Comparison of ENCODE assay signal across 34 mouse cellular contexts in the genomic region with DNA sequence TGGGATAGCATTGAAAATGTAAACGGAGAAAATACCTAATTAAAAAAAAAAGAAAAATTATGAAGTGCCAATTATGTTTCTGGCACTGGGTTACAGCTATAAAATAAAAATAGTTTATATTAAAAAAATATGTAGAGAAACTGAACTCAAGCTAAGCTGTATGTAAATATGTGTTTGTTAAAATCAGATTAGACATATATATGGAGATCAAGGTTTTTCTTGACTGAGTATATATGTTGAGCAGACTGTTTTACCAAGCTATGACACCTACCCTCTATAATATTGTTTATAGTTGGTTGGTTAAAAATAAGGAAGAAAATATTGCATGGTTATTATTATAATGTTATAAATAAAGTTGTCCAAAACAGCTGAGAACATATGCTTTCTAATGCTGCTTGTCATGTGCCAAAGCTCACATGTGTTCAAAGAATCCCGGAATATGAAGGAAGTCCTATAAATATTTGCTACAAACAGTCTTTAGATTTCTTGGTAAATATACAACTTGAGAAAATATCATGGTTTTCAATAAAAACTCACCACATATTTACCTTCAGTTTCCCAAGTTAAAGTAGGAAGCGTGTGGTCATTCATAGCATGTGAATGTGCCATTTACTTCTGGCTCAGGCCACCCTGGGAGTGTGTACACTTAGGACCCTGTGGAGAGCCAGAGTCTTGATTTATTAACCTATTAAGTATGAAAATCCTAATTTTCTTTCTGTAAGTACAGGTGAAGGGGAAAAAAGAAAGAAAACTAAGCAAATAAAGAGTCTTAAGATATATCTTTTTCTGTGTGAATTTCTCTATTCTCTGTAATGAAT.
"Had no signal": no experiment of that assay in that cellular context is flagged by ENCODE, and none has a peak within 500 bp of the region (broad histone marks: within the 10 kb centered on the region; RNA-seq: fewer than 3 reads in every experiment).

No protein-coding gene starts in this region.

- H3K4me2 ChIP-seq: heart, embryonic 11.5 days; heart, embryonic 12.5 days; heart, embryonic 13.5 days; heart, embryonic 15.5 days; hindbrain, embryonic 12.5 days; hindbrain, embryonic 13.5 days; hindbrain, embryonic 14.5 days; hindbrain, embryonic 15.5 days; intestine, embryonic 15.5 days; kidney, embryonic 15.5 days had no signal

- H3K4me3 ChIP-seq: heart, embryonic 10.5 days; heart, embryonic 12.5 days; heart, embryonic 13.5 days; heart, embryonic 15.5 days; hindbrain, embryonic 10.5 days; hindbrain, embryonic 12.5 days; hindbrain, embryonic 13.5 days; hindbrain, embryonic 15.5 days; intestine, embryonic 15.5 days; kidney, embryonic 15.5 days; layer of hippocampus, adult 2 months had no signal

- H3K27ac ChIP-seq: heart, embryonic 10.5 days; heart, embryonic 13.5 days; heart, embryonic 15.5 days; hindbrain, embryonic 10.5 days; hindbrain, embryonic 12.5 days; hindbrain, embryonic 13.5 days; hindbrain, embryonic 14.5 days; hindbrain, embryonic 15.5 days; hindbrain, postnatal 0 days; intestine, embryonic 15.5 days; kidney, embryonic 15.5 days; kidney, postnatal 0 days; layer of hippocampus, adult 2 months had no signal

- H3K27me3 ChIP-seq: heart, embryonic 12.5 days; heart, embryonic 13.5 days; heart, embryonic 15.5 days; hindbrain, embryonic 12.5 days; hindbrain, embryonic 13.5 days; hindbrain, embryonic 15.5 days; intestine, embryonic 15.5 days; kidney, embryonic 15.5 days had no signal

- H3K9me3 ChIP-seq: heart, embryonic 10.5 days; heart, embryonic 12.5 days; heart, embryonic 13.5 days; heart, embryonic 15.5 days; hindbrain, embryonic 10.5 days; hindbrain, embryonic 12.5 days; hindbrain, embryonic 13.5 days; hindbrain, embryonic 15.5 days; intestine, embryonic 15.5 days; kidney, embryonic 15.5 days had no signal

- ATAC-seq: hindbrain, embryonic 16.5 days; hindbrain, postnatal 0 days; inflammation-experienced regulatory T-cells, adult 6 months; intestine, embryonic 15.5 days; intestine, embryonic 16.5 days; intestine, postnatal 0 days had no signal

- DNase-seq: heart, postnatal 10 days; heart, postnatal 36 days; heart, postnatal 4 days; kidney, adult 11 months; kidney, adult 18-20 months; kidney, adult 2 months; kidney, adult 8-10 months; kidney, adult 9 months; kidney, postnatal 10 days; kidney, postnatal 14 days; kidney, postnatal 25 days; kidney, postnatal 36 days; kidney, postnatal 4 days; layer of hippocampus, adult 9-11 months; layer of hippocampus, postnatal 36 days had no signal

- H3K36me3 ChIP-seq: heart, embryonic 10.5 days; heart, embryonic 12.5 days; heart, embryonic 13.5 days; heart, embryonic 15.5 days; hindbrain, embryonic 10.5 days; hindbrain, embryonic 12.5 days; hindbrain, embryonic 13.5 days; hindbrain, embryonic 15.5 days; intestine, embryonic 15.5 days; kidney, embryonic 15.5 days had no signal

- H3K4me1 ChIP-seq: heart, embryonic 10.5 days; heart, embryonic 12.5 days; heart, embryonic 13.5 days; heart, embryonic 15.5 days; hindbrain, embryonic 10.5 days; hindbrain, embryonic 12.5 days; hindbrain, embryonic 13.5 days; hindbrain, embryonic 15.5 days; intestine, embryonic 15.5 days; kidney, embryonic 15.5 days had no signal

- H3K9ac ChIP-seq: heart, embryonic 12.5 days; heart, embryonic 13.5 days; heart, embryonic 15.5 days; hindbrain, embryonic 12.5 days; hindbrain, embryonic 13.5 days; hindbrain, embryonic 14.5 days; hindbrain, embryonic 15.5 days; intestine, embryonic 15.5 days; kidney, embryonic 15.5 days had no signal
